Mouse (Mus musculus) ovary, postnatal 36 days (tissue): ENCODE data around the gene Tmprss11b.
"Not testable (repeated sequence)": the region's sequence is repeated elsewhere in the genome, so short reads cannot be mapped to it uniquely, and the experiment has no call there.

Experiments used
- DNase-seq: peaks from one replicate; pipeline ENCODE4 v3.0.0; 2022; ENCODE audit warnings: low spot score, mixed read lengths

Gene Tmprss11b

DNA sequence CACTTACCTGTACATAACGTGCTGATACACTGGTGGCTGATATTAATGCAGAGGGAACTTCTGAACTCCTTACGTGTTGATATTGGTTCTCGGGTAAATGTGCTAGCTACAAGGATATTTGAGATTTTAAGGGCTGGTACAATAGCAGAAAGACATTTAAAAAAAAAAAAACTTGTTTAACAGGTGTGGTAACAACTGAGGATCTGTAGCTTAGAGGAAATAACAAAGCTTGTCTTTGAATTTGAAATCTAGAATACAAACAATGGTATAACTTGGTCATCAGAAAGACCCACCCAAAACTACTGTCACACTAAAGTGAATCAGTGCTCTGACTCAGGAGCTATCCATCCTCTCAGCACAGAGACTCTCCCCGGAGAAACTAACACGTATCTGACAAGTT lies at the start of gene Tmprss11b:
Gene Tmprss11b, minus strand, starts transcription at position 101 of the 400 bp plus-strand sequence.
- no peak for DNase-seq

DNA sequence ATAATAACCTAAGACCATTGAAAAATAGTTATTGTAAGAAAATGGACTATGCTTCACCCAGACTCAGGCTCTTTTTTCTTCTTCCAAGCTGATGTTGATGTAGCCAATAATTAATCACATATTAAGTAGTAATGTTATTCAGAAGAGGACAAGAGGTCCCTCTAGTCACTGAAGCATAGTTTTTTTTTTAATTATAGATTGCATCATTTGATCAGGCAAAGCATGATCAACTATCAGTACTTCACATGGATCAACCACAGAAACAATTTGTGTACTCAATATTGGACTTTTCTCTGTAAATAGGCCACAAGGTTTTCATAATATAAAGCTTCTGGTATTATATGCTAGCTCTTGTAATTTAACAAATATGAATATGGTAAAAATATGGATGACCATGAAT lies 48.9 kb upstream of the Tmprss11b start:
- DNase-seq = no peak

DNA sequence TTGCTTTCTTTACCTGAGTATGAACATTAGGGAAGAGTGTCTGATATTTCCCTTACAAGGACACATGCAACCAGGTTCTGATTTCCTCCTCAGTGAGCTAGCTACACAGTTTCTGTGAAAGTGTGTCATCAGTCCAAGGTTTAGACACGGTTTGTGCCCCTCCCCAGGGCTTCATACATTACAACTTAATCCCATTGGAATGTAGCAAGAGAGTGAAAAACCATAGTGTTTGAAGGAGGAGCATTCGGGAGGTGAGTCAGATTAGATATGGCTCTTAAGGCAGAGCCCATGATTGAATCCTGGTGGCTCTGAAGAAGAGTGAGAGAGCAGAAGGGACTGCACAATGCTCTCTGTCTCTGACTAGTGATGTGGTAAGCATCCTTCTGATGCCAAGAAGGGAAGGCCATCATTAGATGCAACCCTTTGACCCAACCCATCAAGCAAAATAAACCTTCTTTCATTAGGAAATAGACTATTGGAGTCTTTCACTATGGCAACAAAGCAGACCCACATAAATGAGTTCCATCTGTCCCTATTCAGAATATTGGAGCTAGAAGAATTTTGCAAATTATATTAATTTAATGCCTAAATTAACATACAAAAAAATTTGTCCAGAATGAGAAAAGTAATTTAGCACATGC lies 46.8 kb upstream of the Tmprss11b start:
- DNase-seq = no peak

DNA sequence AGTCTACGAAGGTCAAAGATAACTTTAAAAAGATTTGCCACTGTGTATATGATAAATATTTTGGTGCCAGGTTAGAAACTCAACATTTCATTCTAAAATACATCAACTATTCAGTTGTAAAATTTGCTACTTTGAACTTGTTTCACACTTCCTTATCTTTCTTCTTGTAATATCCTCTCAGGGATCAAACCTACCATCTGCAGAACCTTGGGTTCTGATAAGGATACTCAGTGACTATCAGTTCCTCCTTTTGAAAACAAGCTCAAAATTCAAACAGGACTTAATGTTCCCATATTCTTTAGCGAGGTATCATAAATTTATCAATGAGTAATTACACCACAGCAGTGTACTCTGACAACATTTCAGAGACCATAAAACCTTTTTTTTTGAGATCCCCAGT lies 38.8 kb upstream of the Tmprss11b start:
- no peak for DNase-seq

DNA sequence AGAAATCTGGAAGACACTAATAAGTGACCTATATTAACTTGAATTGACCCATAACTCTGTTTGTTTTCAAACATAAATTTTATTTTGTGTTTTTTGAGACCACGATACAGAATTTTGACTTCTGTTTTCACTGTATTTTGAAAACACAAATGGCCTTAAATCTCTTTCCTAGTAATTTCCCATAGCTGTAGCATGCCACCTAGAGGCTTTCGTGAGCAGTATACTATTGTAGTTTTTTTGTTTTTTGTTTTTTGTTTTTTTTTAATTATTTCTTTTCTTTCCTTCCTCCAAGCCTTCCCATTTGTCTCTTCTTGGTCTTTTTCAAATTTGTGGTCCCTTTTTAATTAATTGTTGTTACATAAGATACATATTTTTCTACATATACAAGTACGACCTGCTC lies 28.8 kb upstream of the Tmprss11b start:
- DNase-seq = no peak

DNA sequence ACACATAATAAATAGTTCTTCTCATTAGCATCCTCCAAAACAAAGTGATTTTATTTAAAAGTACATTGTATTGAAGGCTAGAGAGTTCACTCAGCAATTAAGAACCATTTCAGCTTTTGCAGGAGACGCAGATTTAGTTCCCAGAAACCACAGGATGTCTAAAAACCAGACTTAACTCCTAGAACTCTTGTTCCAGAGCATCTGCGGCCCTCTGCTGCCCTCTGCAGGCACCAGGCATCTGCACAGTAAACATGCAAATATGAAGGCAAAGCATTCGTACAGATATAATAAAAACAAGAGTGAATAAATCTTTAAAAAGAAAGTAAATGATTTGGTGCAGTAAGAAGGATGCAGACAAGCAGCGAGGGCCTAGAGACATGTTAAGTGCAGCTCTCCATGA lies 8.5 kb upstream of the Tmprss11b start:
- DNase-seq = peak; percentile 57

DNA sequence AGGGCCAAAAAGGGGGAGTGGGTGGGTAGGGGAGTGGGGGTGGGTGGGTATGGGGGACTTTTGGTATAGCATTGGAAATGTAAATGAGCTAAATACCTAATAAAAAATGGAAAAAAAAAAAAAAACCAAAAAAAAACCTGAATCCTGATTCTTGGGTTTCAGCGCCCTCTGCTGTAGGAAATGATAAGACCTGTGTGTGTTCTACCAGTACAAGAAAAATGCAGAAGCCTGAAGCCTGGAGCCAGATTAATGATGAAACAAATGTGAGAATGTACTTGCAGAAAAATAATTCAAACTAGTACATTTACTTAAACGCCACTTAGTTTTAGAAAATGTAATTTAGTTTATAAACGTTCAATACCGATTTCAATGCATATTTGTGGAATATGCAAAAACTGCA lies 27.0 kb downstream of the Tmprss11b start:
- not testable (repeated sequence) for DNase-seq

DNA sequence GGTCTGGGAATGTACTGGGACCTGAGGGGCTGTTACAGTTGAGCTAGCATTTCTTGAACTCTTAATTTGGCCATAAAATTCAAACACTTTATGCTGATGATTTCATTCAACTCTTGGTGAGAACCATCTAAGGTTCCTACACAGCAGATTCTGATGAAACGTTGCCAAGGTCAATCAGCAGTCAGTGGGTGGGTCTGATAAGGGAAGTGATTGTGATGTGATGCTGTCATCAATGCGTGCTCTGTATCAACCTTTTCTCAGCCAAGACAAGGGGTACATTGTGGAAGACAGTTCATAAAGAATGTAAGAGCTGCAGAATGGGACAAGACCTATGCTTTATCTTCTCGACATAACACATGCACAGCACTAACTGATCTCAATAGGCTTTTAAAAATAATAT lies 35.4 kb downstream of the Tmprss11b start:
- no peak for DNase-seq

DNA sequence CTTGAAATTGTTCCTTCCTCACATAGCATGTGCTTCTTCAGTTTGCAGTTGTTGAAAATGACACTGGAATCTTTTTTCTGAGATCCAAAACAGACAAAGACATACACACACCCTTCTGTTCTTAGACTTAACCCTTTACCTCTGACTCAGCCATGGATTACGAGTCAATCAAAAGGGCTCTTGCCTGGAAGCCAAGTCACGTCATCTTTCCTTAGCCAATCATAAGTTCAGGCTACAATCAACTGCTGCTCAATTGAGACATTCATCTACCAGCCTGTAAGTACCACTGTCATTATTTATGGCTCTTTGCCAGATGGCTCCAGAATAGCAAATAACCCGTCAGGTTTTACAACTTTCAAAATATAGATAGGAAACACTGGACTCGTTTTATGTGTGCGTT lies 43.8 kb downstream of the Tmprss11b start, which contains the start of gene Tmprss11f:
Gene Tmprss11f, minus strand, starts transcription at position 101 of the 400 bp plus-strand sequence.
- DNase-seq = no peak

DNA sequence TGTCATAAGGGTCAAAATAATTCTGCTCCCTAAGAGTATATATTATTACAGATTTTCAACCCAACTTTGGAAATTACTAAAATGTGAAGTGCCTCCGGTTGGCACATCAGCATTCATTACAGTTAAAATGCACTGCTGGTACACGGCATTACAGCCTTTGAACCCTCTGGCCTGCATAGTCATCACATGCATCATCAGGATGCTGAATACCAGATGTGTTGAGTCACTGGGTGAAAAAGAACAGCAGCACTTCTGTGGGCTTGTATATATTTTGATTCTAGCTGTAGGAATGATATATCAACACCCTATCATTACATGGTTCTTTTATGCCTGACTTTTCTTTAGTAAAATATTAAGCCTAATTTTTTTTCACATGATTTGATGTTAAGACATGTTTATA lies 45.5 kb downstream of the Tmprss11b start:
- no peak for DNase-seq

DNA sequence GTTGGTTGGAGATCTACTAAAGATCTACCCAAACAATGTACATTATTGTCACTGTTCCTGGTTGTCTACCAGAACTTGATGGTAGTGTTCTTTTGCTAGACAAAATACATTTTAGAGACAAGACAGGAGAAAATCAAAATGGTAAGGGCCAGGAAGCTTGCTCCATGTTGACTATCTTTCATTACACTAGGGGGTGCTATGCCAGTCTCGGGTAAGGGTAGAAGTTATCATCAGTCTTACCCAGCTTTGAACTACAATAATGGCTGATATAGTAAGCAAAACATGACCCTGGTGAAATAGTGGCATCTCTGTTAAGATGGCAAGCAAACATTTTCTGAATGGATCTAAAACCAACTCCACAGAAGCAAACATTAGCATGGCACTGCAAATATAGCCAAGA lies 54.4 kb downstream of the Tmprss11b start:
- no peak for DNase-seq
